Mouse (Mus musculus): ENCODE measurements at regions not wholly inside any gene's neighbourhood (a gene's known extent, or its start where the extent isn't known, plus 50 kb on each side); places are given as distances from the start of the nearest gene placed in this dataset.
"Not testable (repeated sequence)": the region's sequence is repeated elsewhere in the genome, so short reads cannot be mapped to it uniquely, and the experiment has no call there.

DNA sequence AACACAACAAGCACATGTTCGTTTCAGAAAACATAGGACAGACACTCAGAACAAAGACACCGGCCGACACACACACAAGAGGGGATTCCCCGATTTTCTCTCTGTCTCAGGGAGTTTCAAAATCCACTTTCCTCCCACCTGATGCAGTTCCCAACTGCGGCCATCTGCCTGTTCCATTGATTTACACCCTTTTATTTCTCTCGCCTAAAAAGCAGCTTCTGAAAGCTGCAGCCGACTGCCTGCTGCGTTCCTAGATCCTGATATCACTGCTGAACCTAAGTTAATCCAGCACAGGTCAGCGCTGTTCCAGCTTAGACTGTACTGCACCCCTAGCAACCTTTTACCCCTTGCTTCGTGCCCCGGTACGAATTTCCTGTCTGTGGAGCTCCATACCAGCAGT is 237.0 kb downstream of the Impad1 start:
- no peak for DNase-seq (ENCODE audit: low read depth, low spot score)

GRCm38 (mm10) chr4:4550301-4550700 is 242.9 kb downstream of the Impad1 start:
- DNase-seq (ENCODE audit: low read depth, low spot score) = no peak

GRCm38 (mm10) chr4:4549893-4550292 is 243.3 kb downstream of the Impad1 start:
- DNase-seq (ENCODE audit: low read depth, low spot score) = no peak

GRCm38 (mm10) chr4:4537172-4537753 is 255.9 kb downstream of the Impad1 start:
- no peak for DNase-seq (ENCODE audit: low read depth, low spot score)

DNA sequence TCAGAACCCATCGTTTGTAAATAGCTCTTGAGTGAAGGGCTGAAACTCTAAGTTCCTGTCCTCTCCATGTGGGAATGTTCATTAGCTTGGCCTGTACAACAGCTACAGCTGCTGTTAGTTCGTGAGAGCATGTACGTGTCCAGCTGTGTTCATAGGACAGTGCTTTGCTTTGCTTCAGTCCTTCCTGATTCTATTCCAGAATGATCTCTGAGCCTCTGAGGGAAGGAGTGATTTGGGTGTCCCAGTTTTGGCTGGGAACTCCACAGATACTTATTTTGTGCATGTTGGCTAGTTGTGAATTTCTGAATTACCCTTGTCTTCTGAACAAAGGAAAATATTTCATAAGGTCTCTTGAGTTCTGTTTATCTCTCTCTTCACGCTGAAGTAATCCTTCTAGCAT is 261.0 kb downstream of the Impad1 start:
- no peak for DNase-seq (ENCODE audit: low read depth, low spot score)

- no peak for DNase-seq (ENCODE audit: low read depth, low spot score)
Measured at GRCm38 (mm10) chr4:4528311-4528710, 264.8 kb downstream of the Impad1 start.

DNA sequence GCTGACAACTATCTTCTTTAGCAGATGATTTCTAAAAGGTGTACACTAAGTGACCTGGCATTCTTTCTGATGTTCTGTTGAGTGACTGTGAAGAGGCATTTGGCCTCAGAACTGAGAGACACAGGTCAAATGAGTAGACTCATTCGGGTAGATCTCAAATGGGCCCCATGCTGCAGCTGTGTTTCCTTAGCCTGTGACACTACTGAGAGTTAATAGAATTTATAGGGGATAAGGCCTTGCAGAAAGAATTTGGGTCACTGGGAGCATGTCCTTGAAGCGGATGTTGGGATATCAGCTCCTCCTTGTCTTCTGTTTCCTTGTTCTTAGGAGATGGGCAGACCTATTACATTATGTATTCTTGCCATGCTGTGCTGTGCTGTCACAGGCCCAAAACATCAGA is 271.4 kb downstream of the Impad1 start:
- no peak for DNase-seq (ENCODE audit: low read depth, low spot score)

DNA sequence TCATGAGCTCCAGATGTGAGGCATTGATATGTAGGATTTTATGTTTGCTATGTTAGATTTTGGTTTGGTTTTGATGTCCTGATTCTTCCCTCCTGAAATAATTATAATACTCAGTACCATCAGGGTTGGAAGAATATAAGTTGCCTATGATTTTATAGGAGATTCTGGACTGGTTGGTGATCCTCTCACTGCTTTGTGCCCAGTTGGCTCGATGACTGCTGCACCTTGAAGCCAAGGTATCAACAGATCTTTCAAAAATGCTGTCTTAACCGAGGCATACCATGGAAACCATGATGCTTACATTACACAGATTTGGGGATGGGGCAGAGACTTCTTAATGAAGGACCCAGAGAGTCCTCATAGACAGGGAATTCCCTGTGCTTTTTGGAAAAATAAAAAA is 274.4 kb downstream of the Impad1 start:
- no peak for DNase-seq (ENCODE audit: low read depth, low spot score)

DNA sequence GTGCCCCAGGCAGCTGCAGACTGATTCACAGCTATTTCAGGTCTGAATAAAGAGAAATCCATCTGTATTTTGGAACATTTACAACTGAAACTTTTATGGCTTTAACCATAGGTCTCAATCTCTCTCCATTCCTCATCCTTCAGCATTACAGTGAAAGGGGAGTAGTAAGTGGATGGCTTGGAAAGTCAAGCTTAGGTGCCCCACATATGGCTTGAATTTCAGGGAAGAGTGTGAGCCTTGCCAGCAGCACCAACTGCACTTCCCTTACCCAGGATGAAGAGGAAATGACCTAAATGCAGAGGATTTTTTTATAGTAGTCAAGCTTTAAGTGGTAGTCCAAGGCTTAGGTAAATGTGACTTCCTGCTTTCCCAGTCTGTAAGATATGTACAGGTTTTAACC is 279.8 kb downstream of the Impad1 start:
- no peak for DNase-seq (ENCODE audit: low read depth, low spot score)

GRCm38 (mm10) chr4:4510180-4510920 is 282.8 kb downstream of the Impad1 start:
- DNase-seq (ENCODE audit: low read depth, low spot score) = no peak

- no peak for DNase-seq (ENCODE audit: low read depth, low spot score)
Measured at GRCm38 (mm10) chr4:4509296-4509695, 283.9 kb downstream of the Impad1 start.

GRCm38 (mm10) chr4:4497199-4497598 is 296.0 kb downstream of the Impad1 start:
- no peak for DNase-seq (ENCODE audit: low read depth, low spot score)

DNA sequence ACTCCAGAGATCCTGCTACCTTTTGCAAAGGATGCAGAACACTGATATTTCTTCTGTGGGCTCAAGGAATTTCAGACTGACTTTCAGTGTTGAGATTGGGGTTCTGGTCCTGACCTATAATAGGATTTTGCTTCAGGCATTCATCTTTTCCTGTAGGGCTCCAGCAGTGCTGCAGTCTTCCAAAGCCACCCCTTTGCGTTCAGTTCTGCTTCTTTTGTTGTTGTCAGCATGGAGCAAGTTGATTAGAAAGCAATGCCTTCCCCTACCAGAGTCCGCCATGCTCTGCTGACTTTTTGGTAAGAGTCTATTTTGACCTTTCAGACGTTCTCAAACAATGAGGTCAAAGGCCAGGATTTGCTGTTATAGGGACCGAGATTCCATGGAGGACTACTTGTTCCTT is 297.0 kb downstream of the Impad1 start:
- no peak for DNase-seq (ENCODE audit: low read depth, low spot score)

DNA sequence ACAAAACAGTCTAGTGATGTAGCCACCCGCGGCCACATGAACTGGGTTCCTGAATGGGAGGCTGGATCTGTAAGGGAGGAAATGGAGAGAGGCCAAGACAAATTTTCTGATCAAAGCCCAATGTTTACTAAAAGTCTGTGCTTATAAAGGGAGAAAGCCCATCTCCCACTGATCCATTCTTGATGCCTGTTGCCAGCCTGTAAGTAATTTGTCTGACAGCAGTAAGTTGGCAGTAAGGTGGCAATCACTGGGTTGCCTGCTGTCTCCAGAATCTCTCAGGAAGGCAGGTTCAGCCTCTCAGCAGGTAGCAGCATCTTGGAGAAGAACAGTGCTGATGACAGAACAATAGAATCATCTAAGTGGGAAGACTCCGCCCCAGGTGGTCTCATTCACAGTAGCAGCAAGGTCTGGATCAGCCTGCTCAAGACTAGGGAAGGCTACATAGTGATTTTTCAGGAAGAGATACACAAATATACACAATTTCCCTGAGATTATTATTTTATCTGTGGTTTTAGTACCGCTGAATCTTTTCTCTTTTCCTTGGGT is 327.9 kb downstream of the Impad1 start:
- no peak for DNase-seq (ENCODE audit: low read depth, low spot score)

GRCm38 (mm10) chr4:4464130-4464700 is 328.9 kb downstream of the Impad1 start:
- DNase-seq (ENCODE audit: low read depth, low spot score) = peak; percentile 6

DNA sequence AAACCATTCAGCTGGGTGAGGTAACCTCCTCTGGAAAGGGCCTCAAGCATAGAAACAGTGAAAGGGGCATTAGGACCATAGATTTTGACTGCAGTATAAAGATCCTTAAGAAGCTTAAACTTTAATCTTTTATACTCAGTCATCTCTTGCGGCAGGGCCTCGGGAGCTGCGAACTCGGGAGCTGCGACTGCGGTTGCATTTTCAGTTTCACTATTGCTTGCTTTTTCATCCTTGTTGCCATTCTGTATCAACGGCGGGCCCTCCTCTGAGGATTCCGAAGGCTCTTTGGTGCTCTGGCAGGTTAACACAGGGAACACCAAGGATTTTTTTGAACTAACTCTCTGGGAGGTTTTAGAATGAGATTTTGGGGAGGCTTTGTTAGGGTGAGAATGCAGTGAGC is 333.9 kb downstream of the Impad1 start:
- peak; percentile 12 for DNase-seq (ENCODE audit: low read depth, low spot score)

- DNase-seq (ENCODE audit: low read depth, low spot score) = no peak
Measured at GRCm38 (mm10) chr4:4450104-4450503, 343.1 kb downstream of the Impad1 start.

- DNase-seq (ENCODE audit: low read depth, low spot score) = no peak
Measured at GRCm38 (mm10) chr4:4442650-4443049, 350.5 kb downstream of the Impad1 start.

DNA sequence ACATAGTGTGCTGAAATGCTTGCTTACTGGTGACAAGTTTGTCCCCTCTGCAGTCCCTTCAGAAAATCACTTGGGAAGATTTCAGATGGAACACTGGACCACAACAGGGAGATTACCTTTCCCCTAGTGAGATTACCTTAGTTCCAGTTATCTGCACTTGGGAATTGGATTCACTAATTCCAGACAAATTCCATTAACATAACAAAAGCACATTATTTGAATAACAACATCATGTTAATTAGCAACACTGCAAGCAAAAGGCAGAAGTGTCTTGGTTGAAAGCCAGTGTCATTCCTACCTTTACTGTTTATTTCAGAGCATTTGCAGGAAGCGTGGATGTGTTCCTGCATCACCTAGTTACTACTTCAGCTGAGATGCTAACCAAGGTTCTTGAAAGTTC is 355.6 kb downstream of the Impad1 start:
- DNase-seq (ENCODE audit: low read depth, low spot score) = no peak

- DNase-seq (ENCODE audit: low read depth, low spot score) = not testable (repeated sequence)
Measured at GRCm38 (mm10) chr4:4424526-4424925, 347.2 kb upstream of the Sdr16c6 start.

DNA sequence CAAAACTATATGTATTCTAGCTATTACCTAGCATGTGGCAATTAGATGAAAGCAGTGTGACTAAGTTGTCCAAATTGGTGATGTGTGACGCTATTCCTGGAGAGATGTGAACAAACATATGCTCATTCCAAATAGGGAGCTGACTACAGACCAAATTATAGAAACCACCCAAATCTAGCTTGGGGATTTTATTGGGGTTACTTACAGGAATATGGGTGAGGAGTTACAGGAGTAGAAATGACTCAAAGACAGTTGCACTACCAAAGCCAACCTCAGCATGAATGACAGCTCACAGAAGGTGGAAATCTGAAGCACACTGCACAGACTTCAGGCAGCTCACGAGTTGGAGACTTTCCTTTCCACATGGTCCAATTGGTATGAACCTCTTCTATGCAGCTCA is 326.5 kb upstream of the Sdr16c6 start:
- no peak for DNase-seq (ENCODE audit: low read depth, low spot score)

DNA sequence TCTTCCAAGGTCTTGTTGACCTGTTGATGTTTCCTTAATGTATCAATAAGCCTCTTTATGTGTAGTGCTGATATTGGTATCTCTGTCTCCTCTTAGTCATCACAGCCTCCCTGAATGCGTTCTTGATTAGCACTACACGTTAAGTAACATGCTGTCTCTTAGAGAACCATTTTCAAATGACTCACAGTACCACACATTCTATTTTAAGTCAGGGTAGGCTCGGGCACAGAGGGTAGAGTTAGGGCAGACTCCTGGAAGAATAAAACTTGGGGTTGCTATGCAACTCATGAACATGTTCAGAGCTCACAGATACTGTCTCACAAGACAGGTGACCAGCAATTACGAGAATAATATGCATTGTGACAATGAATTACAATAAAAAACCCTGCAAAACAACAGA is 320.1 kb upstream of the Sdr16c6 start:
- no peak for DNase-seq (ENCODE audit: low read depth, low spot score)

GRCm38 (mm10) chr4:4380024-4380590 is 302.8 kb upstream of the Sdr16c6 start:
- DNase-seq (ENCODE audit: low read depth, low spot score) = no peak
